Mouse (Mus musculus): ENCODE data around the gene Vpreb3.
A peak's percentile ranks its signal among the peaks of the same experiment; 100 is the strongest.

GRCm38 (mm10) chr10:75893089-75893750 is 49.6 kb upstream of the Vpreb3 start, which contains the start of gene Derl3:
- TF ChIP-seq POLR2A (IDR thresholded peaks at IDR 0.05; ENCODE audit: control insufficient read depth, low read depth, low read length) (peak; percentile 48; the same call in 1 of the 2 replicates), CTCF (IDR thresholded peaks at IDR 0.05; ENCODE audit: control insufficient read depth, insufficient read depth, insufficient replicate concordance, low read depth, low read length) (no peak)

All from testis, adult 2 months (tissue).